Mouse (Mus musculus): Measurements from ENCODE around the gene Pspc1.
"Not testable (repeated sequence)": the region's sequence is repeated elsewhere in the genome, so short reads cannot be mapped to it uniquely, and the experiment has no call there.

Gene Pspc1

GRCm38 (mm10) chr14:56778200-56778932, at the start of gene Pspc1:
Pspc1 (minus strand) TSS chr14:56778316.
- peak; percentile 96 for DNase-seq (ENCODE audit: low read depth)

- no peak for DNase-seq (ENCODE audit: low read depth)
Measured at GRCm38 (mm10) chr14:56824562-56824961, 46.4 kb upstream of the Pspc1 start.

DNA sequence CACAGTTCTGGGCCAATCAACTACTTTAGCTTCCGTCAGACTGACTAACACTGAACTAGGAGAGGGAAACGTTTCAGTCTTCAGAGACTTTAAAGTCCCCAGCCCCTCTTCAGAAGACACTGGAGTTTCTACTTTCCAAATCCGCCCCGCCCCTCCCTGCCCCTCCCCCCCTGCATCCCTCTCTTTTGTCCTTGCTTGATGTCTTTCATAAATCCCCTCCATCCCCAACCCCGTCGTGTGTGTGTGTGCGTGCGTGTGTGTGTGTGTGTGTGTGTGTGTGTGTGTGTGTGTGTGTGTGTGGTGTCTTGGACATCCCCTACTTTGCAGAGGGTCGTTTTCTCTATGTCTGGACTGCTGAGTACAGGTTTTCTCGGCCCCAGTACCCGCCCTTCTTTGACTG, 39.5 kb upstream of the Pspc1 start:
- no peak for DNase-seq (ENCODE audit: low read depth)

DNA sequence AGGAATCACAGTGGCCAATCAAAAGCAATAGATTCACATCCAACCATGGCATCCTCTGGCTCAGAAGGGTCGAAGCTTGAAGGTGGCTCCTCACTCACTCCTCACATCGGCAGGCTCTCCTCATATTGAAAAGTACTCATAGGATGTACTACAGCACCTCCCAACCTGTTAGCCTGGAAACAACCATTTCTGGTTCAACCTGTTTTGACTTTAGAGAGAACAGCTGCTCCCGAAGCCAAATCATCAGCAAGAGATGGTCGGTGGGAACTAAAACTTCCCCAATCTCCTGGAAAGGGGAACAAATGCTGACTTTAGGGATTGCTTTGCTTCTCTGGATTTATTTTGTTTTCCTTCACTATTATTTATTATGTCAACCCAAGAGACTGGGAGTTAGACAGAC, 39.0 kb upstream of the Pspc1 start:
- DNase-seq (ENCODE audit: low read depth): no peak

DNA sequence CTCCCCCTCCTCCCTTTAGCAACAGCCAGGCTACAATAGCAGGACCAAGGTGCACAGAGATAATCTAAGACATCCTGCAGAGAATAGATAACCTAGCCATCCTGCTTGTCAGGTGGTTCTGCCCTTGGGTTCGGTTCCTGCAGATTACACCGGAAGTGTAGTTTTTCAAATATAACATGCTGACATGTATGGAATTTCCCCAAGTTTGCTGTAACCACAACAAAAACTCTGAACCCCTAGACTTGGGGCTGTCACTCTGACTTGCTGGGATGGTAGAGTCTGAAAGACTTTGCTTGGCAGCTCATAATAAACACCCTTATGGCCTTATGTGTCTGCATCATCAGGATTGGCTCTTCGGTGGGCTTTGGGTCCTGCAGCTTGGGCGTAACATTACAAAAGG, 38.4 kb upstream of the Pspc1 start:
- DNase-seq (ENCODE audit: low read depth): no peak

DNA sequence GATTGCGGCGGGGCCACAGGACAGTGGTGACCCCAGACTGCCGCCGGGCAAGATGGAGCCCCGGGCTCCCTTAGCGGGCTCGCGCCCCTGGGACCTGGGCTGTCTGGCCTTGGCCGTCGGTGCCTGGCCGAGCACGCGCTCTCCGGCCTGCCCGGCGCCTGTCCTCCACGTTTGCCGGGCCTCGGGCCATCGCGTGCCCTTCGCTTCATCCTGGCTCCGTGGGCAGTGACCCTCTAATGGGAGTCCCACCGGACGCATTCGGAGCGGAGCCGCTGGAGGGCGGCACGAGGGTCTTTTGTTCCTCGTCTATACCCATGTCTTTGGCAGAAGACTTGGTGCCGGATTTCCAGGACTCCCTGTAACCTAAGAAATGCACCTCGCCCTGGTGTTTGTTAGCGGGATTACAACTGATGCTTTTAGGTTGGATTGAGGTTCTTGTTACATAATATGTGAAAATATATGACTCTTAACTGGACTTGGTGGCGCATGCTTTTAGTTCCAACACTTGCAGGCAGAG, 34.5 kb upstream of the Pspc1 start:
- DNase-seq (ENCODE audit: low read depth): peak; percentile 81

GRCm38 (mm10) chr14:56811701-56812339, 33.7 kb upstream of the Pspc1 start, which contains the start of gene Zmym5:
Zmym5 (minus strand) TSS chr14:56811716.
- DNase-seq (ENCODE audit: low read depth): peak; percentile 43

DNA sequence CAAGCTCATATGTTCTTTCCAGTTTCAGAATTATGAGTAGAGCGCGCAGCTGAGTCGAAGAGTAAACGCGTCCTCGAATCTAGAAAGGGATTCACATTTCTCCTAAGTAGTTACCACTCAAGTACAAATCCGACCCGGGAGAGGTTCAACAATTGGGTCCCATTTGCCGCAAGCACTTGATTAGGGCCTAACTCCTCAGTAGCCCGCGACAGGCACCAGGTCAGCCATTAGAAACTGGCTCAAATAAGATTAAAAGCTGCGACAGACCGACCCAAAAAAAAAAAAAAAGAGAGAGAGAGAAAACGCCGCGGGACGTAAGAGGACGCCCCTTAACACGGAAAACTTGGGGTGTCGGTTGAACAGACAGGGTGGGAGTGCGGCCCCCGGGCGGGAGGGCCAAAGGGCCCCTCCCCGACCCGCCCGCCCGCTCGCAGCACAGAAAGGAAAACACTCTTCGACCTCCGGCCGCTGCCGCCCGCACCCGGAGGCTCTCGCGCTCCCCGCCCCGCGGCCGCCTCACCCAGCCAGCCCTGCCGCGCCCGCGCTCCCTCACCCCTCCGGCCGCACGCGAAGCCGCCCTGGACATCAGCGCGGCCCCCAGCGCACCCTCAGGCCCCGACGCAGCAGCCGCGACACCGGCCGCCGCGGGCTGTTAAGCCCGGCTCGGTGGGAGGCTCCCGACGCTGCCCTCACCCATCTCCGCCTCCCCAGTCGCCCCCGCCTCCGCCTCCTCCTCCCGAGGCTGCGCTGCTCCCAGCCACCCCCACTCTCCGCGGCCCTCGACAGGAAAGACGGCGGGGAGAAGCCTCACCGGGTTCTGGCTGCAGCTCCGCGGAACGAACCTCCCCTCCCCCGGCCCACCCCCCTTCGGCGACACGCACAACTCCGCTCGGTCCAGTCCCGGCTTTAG, 32.9 kb upstream of the Pspc1 start:
- not testable (repeated sequence) for DNase-seq (ENCODE audit: low read depth)

DNA sequence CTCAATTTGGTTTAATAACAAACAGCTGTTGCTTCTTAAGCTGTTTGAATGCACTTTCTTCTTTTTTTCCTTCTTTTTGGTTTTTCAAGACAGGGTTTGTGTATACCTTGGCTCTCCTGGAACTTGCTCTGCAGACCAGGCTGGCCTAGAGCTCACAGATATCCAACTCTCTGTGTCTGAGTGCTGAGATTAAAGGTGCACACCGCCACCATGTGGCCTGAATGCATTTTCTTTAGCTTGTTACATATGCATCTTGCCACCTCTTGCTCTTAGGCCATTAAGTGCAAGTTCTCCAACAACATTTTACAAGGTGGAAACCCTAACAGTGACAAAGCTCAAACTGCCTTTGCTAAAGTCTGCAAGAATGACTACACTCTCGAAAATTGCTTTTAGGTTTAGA, 15.1 kb upstream of the Pspc1 start:
- DNase-seq (ENCODE audit: low read depth): no peak

- DNase-seq (ENCODE audit: low read depth): no peak
Measured at GRCm38 (mm10) chr14:56784575-56784974, 6.5 kb upstream of the Pspc1 start.

- no peak for DNase-seq (ENCODE audit: low read depth)
Measured at GRCm38 (mm10) chr14:56778933-56779300, 801 bp upstream of the Pspc1 start.

GRCm38 (mm10) chr14:56777360-56778136, 568 bp downstream of the Pspc1 start:
- peak; percentile 55 for DNase-seq (ENCODE audit: low read depth)

DNA sequence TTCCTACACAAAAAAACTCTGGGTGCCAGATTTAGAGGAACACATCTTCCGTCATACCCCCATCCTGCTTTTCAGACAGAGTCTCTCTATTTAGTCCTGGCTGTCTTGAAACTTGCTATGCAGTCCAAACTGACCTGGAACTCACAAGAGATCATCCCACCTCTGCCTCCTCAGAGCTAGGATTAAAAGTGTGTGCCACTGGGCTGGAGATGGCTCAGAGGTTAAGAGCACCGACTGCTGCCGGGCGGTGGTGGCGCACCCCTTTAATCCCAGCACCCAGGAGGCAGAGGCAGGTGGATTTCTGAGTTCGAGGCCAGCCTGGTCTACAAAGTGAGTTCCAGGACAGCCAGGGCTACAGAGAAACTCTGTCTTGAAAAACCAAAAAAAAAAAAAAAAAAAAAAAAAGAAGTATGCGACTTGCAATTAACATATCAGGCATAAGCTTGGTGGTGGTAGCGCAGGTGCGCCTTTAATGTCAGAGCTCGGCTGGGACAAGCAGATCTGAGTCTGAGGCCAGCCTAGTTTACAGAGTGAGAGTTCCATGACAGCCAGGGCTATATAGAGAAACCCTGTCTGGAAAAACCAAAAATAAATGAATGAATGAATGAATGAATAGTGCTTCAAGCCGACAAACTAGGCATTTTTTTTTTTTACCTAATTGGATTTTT, 1.4 kb downstream of the Pspc1 start:
- no peak for DNase-seq (ENCODE audit: low read depth)

GRCm38 (mm10) chr14:56775416-56775815, 2.7 kb downstream of the Pspc1 start:
- no peak for DNase-seq (ENCODE audit: low read depth)

DNA sequence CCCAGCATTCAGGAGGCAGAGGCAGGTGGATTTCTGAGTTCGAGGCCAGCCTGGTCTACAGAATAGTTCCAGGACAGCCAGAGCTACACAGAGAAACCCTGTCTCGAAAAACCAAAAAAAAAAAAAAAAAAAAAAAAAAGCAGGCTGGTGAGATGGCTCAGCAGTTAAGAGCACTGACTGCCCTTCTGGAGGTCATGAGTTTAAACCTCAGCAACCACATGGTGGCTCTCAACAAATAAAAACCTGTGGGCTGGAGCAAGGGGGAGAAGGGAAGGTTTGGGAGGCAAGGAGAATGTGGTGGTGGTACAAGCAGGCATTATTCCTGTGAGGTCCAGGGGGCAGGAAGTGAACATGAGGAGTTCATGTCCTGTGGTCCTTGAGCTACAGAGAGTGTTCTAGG, 11.7 kb downstream of the Pspc1 start:
- DNase-seq (ENCODE audit: low read depth): not testable (repeated sequence)

- DNase-seq (ENCODE audit: low read depth): not testable (repeated sequence)
Measured at GRCm38 (mm10) chr14:56765117-56765516, 13.0 kb downstream of the Pspc1 start.

DNA sequence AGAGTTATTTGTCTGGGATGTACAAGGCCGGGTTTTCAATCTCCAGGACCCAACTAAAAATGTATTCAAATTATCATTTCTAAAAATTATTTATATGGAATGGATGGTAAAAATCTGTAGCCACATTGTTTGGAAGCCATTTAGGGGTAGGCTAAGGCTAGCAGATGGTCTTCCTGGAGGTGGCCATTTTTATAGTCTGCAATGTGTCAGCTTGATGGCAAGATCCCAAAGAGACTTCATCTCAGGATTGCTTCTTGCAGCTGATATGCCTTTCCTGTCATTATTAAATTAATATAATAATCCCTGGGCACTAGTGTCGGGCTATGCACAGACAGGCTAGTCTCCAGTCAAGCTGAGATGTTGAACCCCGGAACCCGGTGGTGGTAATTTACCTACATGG, 26.8 kb downstream of the Pspc1 start:
- DNase-seq (ENCODE audit: low read depth): no peak

- DNase-seq (ENCODE audit: low read depth): no peak
Measured at GRCm38 (mm10) chr14:56740175-56740574, 37.9 kb downstream of the Pspc1 start.

GRCm38 (mm10) chr14:56726493-56726892, 51.6 kb downstream of the Pspc1 start:
- no peak for DNase-seq (ENCODE audit: low read depth)

DNA sequence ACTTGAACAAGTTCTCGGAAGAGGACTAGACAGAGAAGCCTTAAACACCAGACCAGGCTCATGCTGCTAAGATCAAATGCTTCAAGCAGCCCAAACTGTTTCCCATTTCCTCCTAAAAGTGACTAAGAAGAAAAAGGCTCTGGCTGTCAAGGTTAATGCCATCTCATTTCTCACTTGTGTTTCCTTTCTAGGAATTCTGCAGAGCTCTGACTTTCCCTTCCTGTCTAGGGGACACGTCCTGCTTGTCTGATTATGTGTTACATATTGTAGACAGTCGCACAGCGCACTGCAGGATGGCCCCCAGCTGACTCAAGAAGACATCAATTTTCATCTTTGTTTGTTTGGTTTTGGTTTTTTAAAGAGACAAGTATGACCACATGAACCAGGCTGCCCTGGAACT, 72.4 kb downstream of the Pspc1 start:
- no peak for DNase-seq (ENCODE audit: low read depth)

DNA sequence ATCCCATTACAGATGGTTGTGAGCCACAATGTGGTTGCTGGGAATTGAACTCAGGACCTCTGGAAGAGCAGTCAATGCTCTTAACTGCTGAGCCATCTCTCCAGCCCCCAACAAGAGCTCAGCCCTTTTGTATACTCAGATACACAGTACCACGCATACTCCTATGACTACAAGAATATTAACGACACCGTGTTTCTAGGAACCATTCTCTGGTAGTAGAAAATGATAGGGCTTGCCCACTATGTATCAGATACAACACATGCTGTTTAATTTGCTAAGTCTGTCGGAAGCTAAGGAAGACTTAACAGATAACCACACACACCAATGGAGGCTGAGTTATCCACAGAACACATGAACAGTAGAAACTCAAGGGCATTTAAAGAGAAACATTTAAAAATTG, 75.5 kb downstream of the Pspc1 start:
- DNase-seq (ENCODE audit: low read depth): peak; percentile 67

All from c-Kit-positive CD71-positive TER-119-negative erythroid progenitor cells, embryonic 14.5 days (primary cell).